Mouse (Mus musculus): ENCODE measurements around the gene Ccdc81.

The Ccdc81 gene

GRCm38 (mm10) chr7:89903442-89904343 is at the start of gene Ccdc81:
TSS of gene Ccdc81 (minus strand) at chr7:89903629.
- DNase-seq, result no peak

- no peak for DNase-seq
These were observed 46.0 kb upstream of the Ccdc81 start for GRCm38 (mm10) chr7:89949403-89949802.

- no peak for DNase-seq
These were observed 44.6 kb upstream of the Ccdc81 start for GRCm38 (mm10) chr7:89948026-89948425.

GRCm38 (mm10) chr7:89940571-89941463 is 37.4 kb upstream of the Ccdc81 start, which contains the start of gene Hikeshi:
TSS of gene Hikeshi (minus strand) at chr7:89941204.
- DNase-seq, result peak; percentile 92

- DNase-seq, result no peak
These were observed 36.3 kb upstream of the Ccdc81 start for GRCm38 (mm10) chr7:89939497-89940353.

- DNase-seq, result no peak
These were observed 20.2 kb upstream of the Ccdc81 start for GRCm38 (mm10) chr7:89923441-89924180.

- DNase-seq, result no peak
These were observed 14.3 kb upstream of the Ccdc81 start for GRCm38 (mm10) chr7:89917776-89918175.

- DNase-seq, result no peak
These were observed 13.3 kb upstream of the Ccdc81 start for GRCm38 (mm10) chr7:89916711-89917110.

GRCm38 (mm10) chr7:89913432-89914158 is 10.2 kb upstream of the Ccdc81 start:
- DNase-seq, result no peak

- no peak for DNase-seq
These were observed 8.9 kb upstream of the Ccdc81 start for GRCm38 (mm10) chr7:89912356-89912755.

- DNase-seq, result peak; percentile 18
These were observed 6.3 kb upstream of the Ccdc81 start for GRCm38 (mm10) chr7:89909711-89910110.

- DNase-seq, result no peak
These were observed 5.6 kb upstream of the Ccdc81 start for GRCm38 (mm10) chr7:89908899-89909621.

- DNase-seq, result no peak
These were observed 5.0 kb upstream of the Ccdc81 start for GRCm38 (mm10) chr7:89908421-89908820.

- peak; percentile 73 for DNase-seq
These were observed 4.5 kb upstream of the Ccdc81 start for GRCm38 (mm10) chr7:89907950-89908349.

GRCm38 (mm10) chr7:89903007-89903406 is 422 bp downstream of the Ccdc81 start:
- no peak for DNase-seq

GRCm38 (mm10) chr7:89891856-89892255 is 11.6 kb downstream of the Ccdc81 start:
- peak; percentile 19 for DNase-seq

- DNase-seq, result no peak
These were observed 12.0 kb downstream of the Ccdc81 start for GRCm38 (mm10) chr7:89891412-89891811.

- no peak for DNase-seq
These were observed 18.9 kb downstream of the Ccdc81 start for GRCm38 (mm10) chr7:89884551-89884950.

GRCm38 (mm10) chr7:89879686-89880085 is 23.7 kb downstream of the Ccdc81 start:
- DNase-seq, result no peak

GRCm38 (mm10) chr7:89867221-89867620 is 36.2 kb downstream of the Ccdc81 start:
- DNase-seq, result no peak
